Mouse (Mus musculus) myocyte (in vitro differentiated cells): ENCODE data around the gene Keap1. TPM values are rescaled to one million over a fixed set of nuclear protein-coding genes. Genes with fewer than 3 reads are reported as not detected.
"Not testable (repeated sequence)": the region's sequence is repeated elsewhere in the genome, so short reads cannot be mapped to it uniquely, and the experiment has no call there.

ENCODE experiments used
- H3K27me3 ChIP-seq: one replicate; pipeline ENCODE4 v1.6.1; 2011; ENCODE audit not compliant: control insufficient read depth, insufficient read depth, insufficient read length
- H3K36me3 ChIP-seq: one replicate; pipeline ENCODE4 v1.6.1; 2011; ENCODE audit not compliant: control insufficient read depth, insufficient read depth
- H3K4me2 ChIP-seq: one replicate; pipeline ENCODE4 v1.6.1; 2011; ENCODE audit warnings: low read depth, control low read depth
- H3K4me3 ChIP-seq: one replicate; pipeline ENCODE4 v1.5.1; 2011; ENCODE audit warnings: mild to moderate bottlenecking, control low read depth, moderate library complexity
- H3K79me2 ChIP-seq: one replicate; pipeline ENCODE4 v1.6.1; 2011; ENCODE audit not compliant: control insufficient read depth, insufficient read depth
- H3ac ChIP-seq: one replicate; pipeline ENCODE4 v1.6.1; 2011; ENCODE audit not compliant: control insufficient read depth, insufficient read length
- CEBPB ChIP-seq: IDR thresholded peaks from 2 replicates; pipeline ENCODE4 v1.6.1; 2011; ENCODE audit warnings: mild to moderate bottlenecking, moderate library complexity; ENCODE audit not compliant: poor library complexity, insufficient read depth, severe bottlenecking
- E2F4 ChIP-seq: IDR thresholded peaks from one replicate; pipeline ENCODE4 v1.6.1; 2011; ENCODE audit warnings: mild to moderate bottlenecking, control low read depth, moderate library complexity; ENCODE audit not compliant: insufficient read depth
- MAX ChIP-seq: IDR thresholded peaks from one replicate; pipeline ENCODE4 v1.6.1; 2011; ENCODE audit warnings: low read depth, mild to moderate bottlenecking, control low read depth
- MYOD1 ChIP-seq, 3 experiments: IDR thresholded peaks; one replicate each; pipeline ENCODE4 v1.6.1; 2011; ENCODE audit warnings: control low read depth in 2 of 3, low read depth in 2 of 3, mild to moderate bottlenecking in 2 of 3, moderate library complexity in 1 of 3; ENCODE audit not compliant: insufficient read length in 2 of 3, control insufficient read depth in 1 of 3
- MYOG ChIP-seq, 3 experiments: IDR thresholded peaks; one replicate each; pipeline ENCODE4 v1.6.1; 2011; ENCODE audit warnings: control low read depth in 2 of 3, low read depth in 2 of 3, mild to moderate bottlenecking in 2 of 3; ENCODE audit not compliant: insufficient read length in 2 of 3, control insufficient read depth in 1 of 3, insufficient read depth in 1 of 3
- POLR2A ChIP-seq: IDR thresholded peaks from one replicate; pipeline ENCODE4 v1.6.1; 2011; ENCODE audit warnings: low read depth, mild to moderate bottlenecking, control low read depth, moderate library complexity; ENCODE audit not compliant: insufficient read length
- POLR2AphosphoS2 ChIP-seq: IDR thresholded peaks from one replicate; pipeline ENCODE4 v1.6.1; 2011; ENCODE audit warnings: low read depth, control low read depth; ENCODE audit not compliant: insufficient read length
- REST ChIP-seq: IDR thresholded peaks from one replicate; pipeline ENCODE4 v1.6.1; 2011; ENCODE audit warnings: mild to moderate bottlenecking, control low read depth, moderate library complexity; ENCODE audit not compliant: insufficient read depth, insufficient read length
- SRF ChIP-seq: IDR thresholded peaks from one replicate; pipeline ENCODE4 v1.6.1; 2011; ENCODE audit warnings: low read depth; ENCODE audit not compliant: control insufficient read depth, insufficient read length
- TCF12 ChIP-seq: IDR thresholded peaks from one replicate; pipeline ENCODE4 v1.6.1; 2011; ENCODE audit warnings: mild to moderate bottlenecking, control low read depth; ENCODE audit not compliant: poor library complexity, insufficient read depth, severe bottlenecking
- TCF3 ChIP-seq: IDR thresholded peaks from one replicate; pipeline ENCODE4 v1.6.1; 2011; ENCODE audit warnings: low read depth, control low read depth; ENCODE audit not compliant: insufficient read length
- USF1 ChIP-seq: IDR thresholded peaks from one replicate; pipeline ENCODE4 v1.6.1; 2011; ENCODE audit warnings: low read depth, mild to moderate bottlenecking, control low read depth, moderate library complexity
- polyA plus RNA-seq: library from polyadenylated mRNA; unstranded; fragments of >200 nt; fragmentation: generic; extraction: Trizol; gene quantifications from one replicate; pipeline ENCODE4 v1.2.1, GENCODE M21; 2012; ENCODE audit warnings: missing spikeins

Keap1 gene
- polyA plus RNA-seq, 1 experiment = 34.1 TPM

GRCm38 (mm10) chr9:21275013-21275710, 36.0 kb upstream of the Keap1 start:
- Histone ChIP-seq H3K36me3 (peaks cover 34% of the 10 kb centered on the region), H3K27me3 (no peaks in the 10 kb centered on the region), H3K4me3 (no peak overlapping the region), H3ac (no peak overlapping the region), H3K79me2 (no peaks in the 10 kb centered on the region), H3K4me2 (no peak overlapping the region)
- TF ChIP-seq MYOG (IDR thresholded peaks at IDR 0.05; ENCODE audit: control insufficient read depth in 1 of 3, insufficient read depth in 1 of 3, insufficient read length in 2 of 3, low read depth in 2 of 3) (no peak), POLR2AphosphoS2 (peak; percentile 71)

GRCm38 (mm10) chr9:21274336-21274735, 35.2 kb upstream of the Keap1 start:
- TF ChIP-seq TCF3 = no peak
- TF ChIP-seq POLR2AphosphoS2 = no peak
- TF ChIP-seq SRF = no peak
- TF ChIP-seq E2F4 = no peak
- no peak for TF ChIP-seq POLR2A
- TF ChIP-seq MYOG (IDR thresholded peaks at IDR 0.05; ENCODE audit: control insufficient read depth in 1 of 3, insufficient read depth in 1 of 3, insufficient read length in 2 of 3, low read depth in 2 of 3) = no peak
- no peak for TF ChIP-seq MYOD1 (IDR thresholded peaks at IDR 0.05; ENCODE audit: control insufficient read depth in 1 of 3, insufficient read length in 2 of 3, low read depth in 2 of 3)
- no peak for TF ChIP-seq CEBPB
- TF ChIP-seq TCF12 = no peak
- no peak for TF ChIP-seq MAX
- no peak for TF ChIP-seq REST
- H3K4me2 ChIP-seq = no peak overlapping the region
- H3K27me3 ChIP-seq = no peaks in the 10 kb centered on the region
- no peaks in the 10 kb centered on the region for H3K79me2 ChIP-seq
- H3K36me3 ChIP-seq = peaks cover 27% of the 10 kb centered on the region
- H3K4me3 ChIP-seq = no peak overlapping the region
- H3ac ChIP-seq = no peak overlapping the region

- Histone ChIP-seq H3K79me2 (no peaks in the 10 kb centered on the region), H3K4me2 (no peak overlapping the region), H3ac (no peak overlapping the region), H3K27me3 (no peaks in the 10 kb centered on the region), H3K36me3 (peaks cover 27% of the 10 kb centered on the region), H3K4me3 (no peak overlapping the region)
- TF ChIP-seq POLR2AphosphoS2 = peak; percentile 33
- TF ChIP-seq SRF = no peak
Observed at GRCm38 (mm10) chr9:21273520-21274228, 34.5 kb upstream of the Keap1 start.

GRCm38 (mm10) chr9:21273094-21273493, 33.9 kb upstream of the Keap1 start:
- Histone ChIP-seq H3ac (no peak overlapping the region), H3K4me2 (no peak overlapping the region), H3K79me2 (no peaks in the 10 kb centered on the region), H3K4me3 (no peak overlapping the region), H3K36me3 (peaks cover 27% of the 10 kb centered on the region), H3K27me3 (no peaks in the 10 kb centered on the region)
- TF ChIP-seq E2F4 (no peak), POLR2AphosphoS2 (peak; percentile 88), MAX (no peak), USF1 (no peak), MYOG (IDR thresholded peaks at IDR 0.05; ENCODE audit: control insufficient read depth in 1 of 3, insufficient read depth in 1 of 3, insufficient read length in 2 of 3, low read depth in 2 of 3) (no peak), POLR2A (peak; percentile 30), TCF12 (no peak), REST (no peak), SRF (no peak), MYOD1 (IDR thresholded peaks at IDR 0.05; ENCODE audit: control insufficient read depth in 1 of 3, insufficient read length in 2 of 3, low read depth in 2 of 3) (no peak), TCF3 (no peak), CEBPB (no peak)

- Histone ChIP-seq H3ac (no peak overlapping the region), H3K4me2 (no peak overlapping the region), H3K79me2 (no peaks in the 10 kb centered on the region), H3K4me3 (no peak overlapping the region), H3K27me3 (no peaks in the 10 kb centered on the region), H3K36me3 (peaks cover 23% of the 10 kb centered on the region)
- TF ChIP-seq POLR2AphosphoS2 = peak; percentile 67
- no peak for TF ChIP-seq CEBPB
Observed at GRCm38 (mm10) chr9:21272391-21272790, 33.2 kb upstream of the Keap1 start.

- Histone ChIP-seq H3K79me2 (peaks cover 16% of the 10 kb centered on the region), H3K36me3 (peaks cover 10% of the 10 kb centered on the region)
- not testable (repeated sequence) for H3K27me3 ChIP-seq, H3K4me3 ChIP-seq, H3K4me2 ChIP-seq, H3ac ChIP-seq
Observed at GRCm38 (mm10) chr9:21269590-21269989, 30.4 kb upstream of the Keap1 start.
